Mouse (Mus musculus) heart, adult 18-20 months (tissue): ENCODE measurements around the gene Tmppe. TPM values are rescaled to one million over a fixed set of nuclear protein-coding genes. Genes with fewer than 3 reads are reported as not detected.
"Not testable (repeated sequence)": the region's sequence is repeated elsewhere in the genome, so short reads cannot be mapped to it uniquely, and the experiment has no call there.

ENCODE experiments used
- DNase-seq, 2 experiments: peaks; one replicate each; pipeline ENCODE4 v3.0.0; 2021 to 2022; ENCODE audit warnings: mixed read lengths in 1 of 2
- long read RNA-seq, 2 experiments: library from polyadenylated mRNA; stranded (forward); transcript quantifications; one replicate each; pipeline ENCODE4 v2.0.0; 2021
- total RNA-seq, 2 experiments: library from RNA; stranded (reverse); gene quantifications; 2 replicates each; pipeline ENCODE4 v1.2.3; 2021

Tmppe gene
- total RNA-seq = 1 to 10 TPM; 3.3 to 3.8 TPM
- long read RNA-seq, experiment 1, partial matches to known transcripts = 0 of 1 reads
- long read RNA-seq, experiment 1, other reads (novel, unspliced or antisense) = 1 of 1 reads
- long read RNA-seq, experiment 2 = 0 reads

GRCm38 (mm10) chr9:114400949-114401684 is at the start of gene Tmppe, which contains the start of gene Glb1:
Tmppe (plus strand) TSS chr9:114401105.
Glb1 (plus strand) TSS chr9:114401076.
- peak; percentile 87 to 89 for DNase-seq

- DNase-seq = peak; percentile 89
Measured at GRCm38 (mm10) chr9:114367783-114368470, 33.0 kb upstream of the Tmppe start.

DNA sequence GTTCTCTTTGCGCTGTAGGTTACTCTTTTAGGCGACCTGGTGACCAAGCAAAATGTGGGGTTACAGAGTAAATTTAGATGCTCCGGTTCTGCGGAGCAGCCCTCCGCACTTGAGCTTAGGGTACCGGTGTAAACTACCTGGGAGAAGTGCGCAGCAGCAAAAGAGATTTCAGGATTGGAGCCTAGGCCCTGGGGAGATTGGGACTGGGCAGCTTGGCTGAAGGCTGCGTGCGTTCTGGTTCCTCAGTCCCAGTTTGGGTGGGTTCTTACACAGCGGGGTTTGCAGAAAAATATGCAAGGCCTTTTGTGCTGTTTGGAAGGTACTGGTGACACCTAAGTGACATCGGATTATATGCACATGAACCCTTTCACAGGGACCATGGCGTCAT is 32.4 kb upstream of the Tmppe start:
- DNase-seq = no peak

- not testable (repeated sequence) for DNase-seq
Measured at GRCm38 (mm10) chr9:114369389-114369788, 31.5 kb upstream of the Tmppe start.

- DNase-seq = not testable (repeated sequence)
Measured at GRCm38 (mm10) chr9:114371717-114372116, 29.2 kb upstream of the Tmppe start.

DNA sequence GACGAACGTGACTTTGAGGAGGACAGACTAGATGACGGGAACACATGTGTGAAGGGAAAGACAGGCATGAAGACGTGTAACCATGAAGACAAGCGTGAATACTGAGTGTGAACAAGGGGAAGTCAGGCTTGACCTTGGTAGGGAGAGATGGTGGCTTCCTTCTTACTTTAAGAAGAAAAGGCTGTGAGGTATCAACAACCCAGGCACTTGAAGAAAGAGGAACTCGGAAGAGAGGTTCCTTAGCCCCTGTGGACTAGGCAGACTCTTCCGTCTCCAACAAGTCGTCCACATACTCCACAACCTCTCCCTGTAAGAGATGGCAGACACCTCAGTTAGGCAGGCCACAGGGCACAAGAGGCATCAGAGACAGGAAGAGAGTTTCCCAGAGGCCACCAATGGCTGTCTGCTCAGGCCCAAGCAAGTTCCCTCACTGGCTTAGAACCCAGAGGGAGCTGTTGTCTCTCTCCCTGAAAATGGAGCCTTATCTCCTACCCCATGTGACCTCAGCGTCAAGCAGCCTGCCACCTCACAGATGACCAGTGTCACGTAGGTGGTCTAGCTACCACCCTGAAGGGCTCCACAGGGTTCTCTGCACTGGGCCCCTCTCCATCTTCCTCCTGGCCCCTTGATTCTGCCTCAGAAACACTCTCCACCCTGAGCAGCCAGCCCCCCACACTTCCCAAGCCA is 25.5 kb upstream of the Tmppe start:
- no peak for DNase-seq

DNA sequence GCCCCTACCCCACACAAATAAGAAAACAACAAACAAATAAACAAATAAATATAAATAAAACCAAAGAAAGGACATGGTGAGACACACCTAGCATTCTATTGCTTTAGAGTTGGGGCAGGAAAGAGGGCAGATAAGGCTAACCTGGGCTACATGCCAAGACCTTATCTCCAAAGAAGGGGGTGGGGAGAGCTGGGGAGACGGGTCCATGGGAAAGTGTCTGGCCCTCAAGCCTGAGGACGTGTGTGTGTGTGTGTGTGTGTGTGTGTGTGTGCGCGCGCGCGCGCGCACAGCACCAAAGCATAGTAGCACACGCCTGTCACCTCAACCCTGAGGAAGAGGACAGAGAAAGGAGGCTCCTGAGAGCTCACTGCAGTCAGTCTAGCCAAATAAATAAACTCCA is 23.7 kb upstream of the Tmppe start:
- peak; percentile 29 to 39 for DNase-seq

DNA sequence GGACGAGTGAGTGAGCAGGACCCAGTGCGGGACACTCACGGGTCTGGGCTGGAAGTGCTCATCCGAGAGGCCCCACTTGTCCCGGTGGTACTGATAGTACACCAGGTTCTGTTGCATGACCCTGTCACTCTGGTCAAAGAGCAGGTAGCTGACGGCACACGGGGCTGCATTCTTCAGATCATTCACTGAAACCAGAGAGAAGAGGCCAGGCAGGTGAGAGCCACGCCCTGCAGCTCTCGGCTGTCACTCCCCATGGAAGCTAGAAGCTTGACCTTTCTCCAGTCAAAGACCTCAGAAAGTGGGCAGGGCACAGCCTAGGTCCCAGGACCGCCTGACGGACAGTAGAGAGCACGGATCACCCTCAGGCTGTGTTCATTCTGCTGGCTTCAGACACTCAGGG is 21.0 kb upstream of the Tmppe start:
- DNase-seq = no peak

- peak; percentile 34 to 70 for DNase-seq
Measured at GRCm38 (mm10) chr9:114380881-114381733, 19.8 kb upstream of the Tmppe start.

DNA sequence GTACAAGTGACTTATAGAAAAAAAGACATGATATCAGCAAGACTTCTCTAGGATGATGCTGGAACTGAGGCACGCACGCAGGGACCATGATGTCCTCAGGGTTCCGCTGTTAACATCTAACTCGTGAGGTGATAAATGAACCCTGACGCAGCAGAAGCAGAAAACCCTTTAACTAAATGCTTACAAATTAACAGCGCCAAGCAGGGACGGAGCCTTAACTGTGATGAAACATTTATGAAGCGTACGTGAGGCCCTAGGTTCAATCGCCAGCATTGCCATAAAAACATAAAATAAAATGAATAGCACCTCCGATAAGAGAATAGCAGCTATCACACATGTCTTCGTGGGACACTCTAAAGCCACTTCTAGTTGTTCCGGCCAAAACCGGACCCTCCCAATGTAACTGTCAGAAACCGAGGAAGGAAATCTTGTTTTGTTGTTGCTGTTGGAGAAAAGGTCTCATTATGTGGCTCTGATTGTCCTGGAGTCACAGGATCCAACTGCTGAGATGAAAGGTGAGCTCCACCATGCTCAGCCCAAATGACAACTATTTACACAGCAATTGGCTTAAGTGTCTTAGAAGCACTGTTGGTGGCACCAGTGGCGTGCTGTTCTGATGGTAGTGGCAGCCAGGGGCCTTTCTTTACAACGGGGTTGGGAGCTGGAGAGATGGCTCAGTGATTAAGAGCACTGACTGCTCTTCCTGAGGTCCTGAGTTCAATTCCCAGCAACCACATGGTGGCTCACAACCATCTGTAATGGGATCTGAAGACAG is 17.8 kb upstream of the Tmppe start:
- DNase-seq = no peak

- DNase-seq = no peak
Measured at GRCm38 (mm10) chr9:114384691-114385090, 16.2 kb upstream of the Tmppe start.

DNA sequence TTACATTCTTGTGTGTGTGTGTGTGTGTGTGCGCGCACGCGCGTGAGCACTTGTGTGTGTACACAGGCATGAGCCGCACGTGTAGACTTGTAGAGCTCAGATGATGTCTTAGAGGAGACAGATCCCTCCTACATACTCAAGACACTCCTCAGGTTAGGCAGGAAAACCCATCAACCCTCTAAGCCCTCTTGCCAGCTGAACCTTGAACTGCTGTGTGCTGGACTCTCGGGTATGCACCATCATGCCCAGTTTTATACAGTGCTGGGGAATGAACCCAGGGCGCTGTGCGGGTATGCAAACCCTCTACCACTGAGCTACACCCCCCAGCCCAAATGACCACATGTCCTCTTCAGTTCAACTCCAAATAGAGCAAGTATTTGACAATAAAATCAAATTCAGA is 15.7 kb upstream of the Tmppe start:
- no peak for DNase-seq

GRCm38 (mm10) chr9:114387086-114387485 is 13.8 kb upstream of the Tmppe start:
- no peak for DNase-seq

- DNase-seq = no peak
Measured at GRCm38 (mm10) chr9:114388288-114388687, 12.6 kb upstream of the Tmppe start.

DNA sequence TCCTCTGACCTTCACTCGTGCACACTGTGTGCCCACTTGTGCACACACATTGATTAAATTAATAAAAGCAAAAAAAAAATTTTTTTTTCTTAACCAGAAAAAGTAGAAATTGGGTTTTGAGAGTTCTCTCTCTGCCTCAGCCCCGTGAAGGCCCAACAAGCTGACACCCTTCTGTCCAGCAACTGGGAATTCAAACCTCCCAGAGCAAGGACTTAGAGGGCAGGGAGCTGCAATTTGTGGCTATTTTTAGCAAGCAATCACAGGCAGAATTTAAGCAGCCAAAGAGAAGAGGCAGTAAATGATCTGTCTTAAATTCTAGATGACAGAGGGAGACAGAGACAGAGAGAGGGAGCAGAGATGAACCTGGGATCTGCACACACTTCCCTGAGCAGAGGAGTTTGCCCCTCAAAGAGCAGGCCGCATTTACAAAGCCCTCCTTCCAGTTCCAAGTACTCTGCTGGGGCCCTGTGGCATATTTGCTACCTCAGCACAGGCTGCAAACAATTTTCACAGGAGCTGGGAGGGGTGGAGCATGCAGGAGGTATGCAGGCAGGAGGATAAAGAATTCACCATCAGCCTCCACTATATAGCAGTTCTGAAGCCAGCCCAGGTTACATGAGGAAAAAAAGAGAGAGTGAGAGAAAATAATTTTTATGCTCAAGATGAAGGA is 12.1 kb upstream of the Tmppe start:
- DNase-seq = peak; percentile 38 to 57

DNA sequence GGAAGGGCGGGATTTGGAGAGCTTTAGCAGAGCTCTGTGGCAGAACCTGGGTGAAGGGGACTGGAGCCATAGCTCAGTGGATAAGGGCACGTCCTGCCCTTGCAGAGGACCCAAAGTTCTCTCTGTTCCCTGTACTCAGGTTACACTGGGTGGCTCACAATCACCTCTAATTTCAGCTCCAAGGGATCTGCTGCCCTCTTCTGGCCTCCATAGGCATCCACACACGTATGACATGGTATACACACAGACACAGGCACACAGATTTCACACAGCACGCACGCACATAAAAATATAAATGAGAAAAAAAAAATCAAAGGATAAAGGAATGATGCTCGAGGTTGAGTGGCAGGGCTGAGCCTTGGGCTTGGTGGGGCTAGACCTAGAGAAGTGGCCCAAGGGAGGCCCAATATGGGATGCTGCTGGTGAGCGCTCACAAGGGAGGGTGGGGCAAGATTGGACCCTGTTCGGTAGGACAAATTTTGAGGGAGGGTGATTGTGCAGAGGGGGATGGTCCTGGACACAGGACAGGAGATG is 11.5 kb upstream of the Tmppe start:
- DNase-seq = peak in 1 of 2 experiments; percentile 26

- DNase-seq = peak; percentile 73 to 79
Measured at GRCm38 (mm10) chr9:114389905-114390748, 10.8 kb upstream of the Tmppe start, which contains the start of gene Crtap. Crtap (minus strand) TSS chr9:114390675.

- DNase-seq = no peak
Measured at GRCm38 (mm10) chr9:114390749-114391075, 10.2 kb upstream of the Tmppe start.

GRCm38 (mm10) chr9:114394136-114394535 is 6.8 kb upstream of the Tmppe start:
- not testable (repeated sequence) for DNase-seq
